8 mouse cellular contexts compared by ENCODE assay signal in genomic region chr11:72266207-72266959, GRCm38 (mm10). TPM values are rescaled to one million over a fixed set of nuclear protein-coding genes. Genes with fewer than 3 reads are reported as not detected.
DNase-seq lines count a peak whose midpoint lies in the region; ATAC-seq and TF ChIP-seq lines count a peak whose summit lies in the region.

No protein-coding gene starts in this region.

- no peak for TF ChIP-seq POLR2A in embryonic fibroblast, embryonic 13.5 days (IDR thresholded peaks at IDR 0.05; ENCODE audit: low read depth, low read length)

- H3K27me3 ChIP-seq in heart, embryonic 15.5 days: peaks cover 49% of the 10 kb centered on the region
- H3K27me3 ChIP-seq in liver, embryonic 12.5 days (replicated peaks): peaks cover 66% of the 10 kb centered on the region

- H3K36me3 ChIP-seq in heart, embryonic 15.5 days: no peaks in the 10 kb centered on the region
- H3K36me3 ChIP-seq in liver, embryonic 12.5 days: no peaks in the 10 kb centered on the region

- WGBS in heart, embryonic 15.5 days: under 1% methylated on average over 46 of the region's 46 CpGs
- WGBS in liver, embryonic 12.5 days (ENCODE audit: insufficient replicate concordance): 2% methylated on average over 46 of the region's 46 CpGs

- TF ChIP-seq CTCF in embryonic fibroblast, embryonic 13.5 days (IDR thresholded peaks at IDR 0.05; ENCODE audit: borderline replicate concordance, insufficient read depth, low read length): 0 out of 2 replicates have a peak, but pooled peaks have one; percentile 14

- peak overlapping the region; percentile 45 for H3K9ac ChIP-seq in heart, embryonic 15.5 days
- 0 out of 2 replicates have a peak overlapping the region, but pooled peaks have one; percentile 4 for H3K9ac ChIP-seq in liver, embryonic 12.5 days

- H3K27ac ChIP-seq in embryonic fibroblast, embryonic 13.5 days (ENCODE audit: insufficient read depth, low read length): no peak overlapping the region
- H3K27ac ChIP-seq in heart, embryonic 15.5 days: no peak overlapping the region
- no peak overlapping the region for H3K27ac ChIP-seq in liver, embryonic 12.5 days

- DNase-seq in CD4-positive helper T cell, adult 2 months (ENCODE audit: low read depth, low spot score): peak; percentile 30
- peak; percentile 70 for DNase-seq in brain, adult 2 months (ENCODE audit: low read depth, low spot score)
- peak; percentile 68 for DNase-seq in kidney, postnatal 10 days
- DNase-seq in neural tube, embryonic 10.5 days (ENCODE audit: extremely low spot score, low spot score): peak; percentile 66
- DNase-seq in testis, postnatal 14 days (ENCODE audit: low spot score): peak; percentile 19

- no peaks in the 10 kb centered on the region for H3K4me1 ChIP-seq in embryonic fibroblast, embryonic 13.5 days (ENCODE audit: control insufficient read depth, insufficient read depth, low read length)
- H3K4me1 ChIP-seq in heart, embryonic 15.5 days (replicated peaks): peaks cover 21% of the 10 kb centered on the region
- H3K4me1 ChIP-seq in liver, embryonic 12.5 days: peaks cover 10% of the 10 kb centered on the region; the same call in 1 of the 2 replicates

- H3K9me3 ChIP-seq in heart, embryonic 15.5 days (replicated peaks): no peaks in the 10 kb centered on the region
- H3K9me3 ChIP-seq in liver, embryonic 12.5 days (replicated peaks): no peaks in the 10 kb centered on the region

- H3K4me2 ChIP-seq in heart, embryonic 15.5 days: peak overlapping the region; percentile 88
- peak overlapping the region; percentile 63 for H3K4me2 ChIP-seq in liver, embryonic 12.5 days

- ATAC-seq in heart, embryonic 15.5 days (replicated peaks; ENCODE audit: insufficient number of reproducible peaks, insufficient read depth, low FRiP score, low read depth): peak; percentile 89
- ATAC-seq in liver, embryonic 12.5 days: peak; percentile 37; the same call in 1 of the 2 replicates

- H3K4me3 ChIP-seq in embryonic fibroblast, embryonic 13.5 days (ENCODE audit: insufficient read depth, low read length): peak overlapping the region; percentile 40
- H3K4me3 ChIP-seq in heart, embryonic 15.5 days: peak overlapping the region; percentile 52
- H3K4me3 ChIP-seq in liver, embryonic 12.5 days: peak overlapping the region; percentile 35

RNA-seq across cellular contexts. Expression of gene Slc13a5, which starts 0.6 kb away (rescaled TPM):
- polyA plus RNA-seq in embryonic fibroblast, embryonic 13.5 days (2011; ENCODE audit: insufficient read length, low read depth, missing spikeins): 0.74 TPM in 1 of 2 replicates, not detected in the other
- 0.08 and 0.11 TPM in 2 replicates for polyA plus RNA-seq in heart, embryonic 15.5 days (2015; fragmentation: Nextera tagmentation; extraction: Ambion mirVana)
- polyA plus RNA-seq in liver, embryonic 12.5 days (2016; fragmentation: Nextera tagmentation; extraction: Ambion mirVana): not detected in 2 replicates

RNA-seq across cellular contexts. Expression of gene Xaf1, which starts 35.0 kb away (rescaled TPM):
- polyA plus RNA-seq in embryonic fibroblast, embryonic 13.5 days (2011; ENCODE audit: insufficient read length, low read depth, missing spikeins): 42.3 and 73.5 TPM in 2 replicates
- polyA plus RNA-seq in heart, embryonic 15.5 days (2015; fragmentation: Nextera tagmentation; extraction: Ambion mirVana): 9.5 and 10.2 TPM in 2 replicates
- 2.2 and 2.4 TPM in 2 replicates for polyA plus RNA-seq in liver, embryonic 12.5 days (2016; fragmentation: Nextera tagmentation; extraction: Ambion mirVana)

RNA-seq across cellular contexts. Expression of gene Fbxo39, which starts 47.9 kb away (rescaled TPM):
- not detected in 2 replicates for polyA plus RNA-seq in embryonic fibroblast, embryonic 13.5 days (2011; ENCODE audit: insufficient read length, low read depth, missing spikeins)
- polyA plus RNA-seq in heart, embryonic 15.5 days (2015; fragmentation: Nextera tagmentation; extraction: Ambion mirVana): not detected in 2 replicates
- polyA plus RNA-seq in liver, embryonic 12.5 days (2016; fragmentation: Nextera tagmentation; extraction: Ambion mirVana): not detected in 2 replicates

RNA-seq across cellular contexts. Expression of gene Med31, which starts 51.0 kb away (rescaled TPM):
- polyA plus RNA-seq in embryonic fibroblast, embryonic 13.5 days (2011; ENCODE audit: insufficient read length, low read depth, missing spikeins): 13.5 and 13.8 TPM in 2 replicates
- polyA plus RNA-seq in heart, embryonic 15.5 days (2015; fragmentation: Nextera tagmentation; extraction: Ambion mirVana): 28.2 and 29.4 TPM in 2 replicates
- 15.0 and 16.7 TPM in 2 replicates for polyA plus RNA-seq in liver, embryonic 12.5 days (2016; fragmentation: Nextera tagmentation; extraction: Ambion mirVana)

RNA-seq across cellular contexts. Expression of gene Txndc17, which starts 59.0 kb away (rescaled TPM):
- polyA plus RNA-seq in embryonic fibroblast, embryonic 13.5 days (2011; ENCODE audit: insufficient read length, low read depth, missing spikeins): 131 and 168 TPM in 2 replicates
- polyA plus RNA-seq in heart, embryonic 15.5 days (2015; fragmentation: Nextera tagmentation; extraction: Ambion mirVana): 147 and 151 TPM in 2 replicates
- polyA plus RNA-seq in liver, embryonic 12.5 days (2016; fragmentation: Nextera tagmentation; extraction: Ambion mirVana): 95.4 and 96.6 TPM in 2 replicates

Comparison
In these comparisons a context has a peak if more than half of its experiments do, and no peak if none do; other contexts are left out.
1. DNase-seq: peak in every context shown above with its lines; median percentile 70 in brain, adult 2 months; 68 in kidney, postnatal 10 days; 66 in neural tube, embryonic 10.5 days; 30 in CD4-positive helper T cell, adult 2 months; 19 in testis, postnatal 14 days.